Mouse (Mus musculus): ENCODE measurements at regions not wholly inside any gene's neighbourhood (a gene's known extent, or its start where the extent isn't known, plus 50 kb on each side); places are given as distances from the start of the nearest gene placed in this dataset.

DNA sequence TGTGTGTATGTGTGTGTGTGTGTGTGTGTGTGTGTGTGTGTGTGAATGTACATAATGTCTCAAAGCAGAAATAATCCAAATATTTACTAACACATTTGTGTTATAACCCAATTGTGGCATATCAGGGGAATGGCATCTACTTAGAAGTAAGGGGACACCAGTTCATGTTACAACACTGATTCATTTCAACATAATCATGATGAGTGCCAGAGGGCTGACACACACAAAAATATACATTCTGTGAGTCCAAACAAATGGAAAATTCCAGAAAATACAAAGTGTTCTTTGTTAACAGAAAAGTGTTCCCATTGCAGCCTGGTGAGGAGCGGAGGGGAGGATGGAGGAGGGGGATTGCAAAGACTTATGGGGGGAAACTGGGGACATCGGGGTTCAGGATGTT is 648.9 kb upstream of the Fam160b2 start:
- TF ChIP-seq CTCF (IDR thresholded peaks at IDR 0.05; ENCODE audit: borderline replicate concordance, insufficient read depth, low read length) (no peak), POLR2A (IDR thresholded peaks at IDR 0.05; ENCODE audit: low read depth, low read length) (no peak)
